Mouse (Mus musculus) MEL (cell line): ENCODE results near the gene Glyctk. TPM values are rescaled to one million over a fixed set of nuclear protein-coding genes. Genes with fewer than 3 reads are reported as not detected.

Experiments
- DNase-seq: peaks from one replicate; pipeline ENCODE4 v3.0.0; 2011; ENCODE audit warnings: low read depth, low spot score
- H3K27ac ChIP-seq: 2 replicates; pipeline ENCODE4 v1.5.1; 2012; ENCODE audit warnings: low read depth, mild to moderate bottlenecking, control low read depth, low read length, moderate library complexity; ENCODE audit not compliant: control insufficient read depth
- H3K27me3 ChIP-seq, 2 experiments: fragments of 150-350 bp in 1 of 2; sonication (generic) in 1 of 2; 2 replicates each; pipeline ENCODE4 v1.6.1; 2012; ENCODE audit warnings: low read length in 2 of 2, mild to moderate bottlenecking in 2 of 2, improper control_type of control experiment in 1 of 2, moderate library complexity in 1 of 2; ENCODE audit not compliant: insufficient read depth in 2 of 2, control insufficient read depth in 1 of 2
- H3K36me3 ChIP-seq, 2 experiments: 2 replicates each; pipeline ENCODE4 v1.6.1; 2012 to 2014; ENCODE audit warnings: low read length in 2 of 2, improper control_type of control experiment in 1 of 2, inconsistent platforms in 1 of 2, mild to moderate bottlenecking in 1 of 2; ENCODE audit not compliant: insufficient read depth in 2 of 2, control insufficient read depth in 1 of 2
- H3K4me1 ChIP-seq, 2 experiments: fragments of 150-350 bp in 1 of 2; sonication (generic) in 1 of 2; 2 replicates each; pipeline ENCODE4 v1.6.1; 2012; ENCODE audit warnings: low read length in 2 of 2, improper control_type of control experiment in 1 of 2, mild to moderate bottlenecking in 1 of 2; ENCODE audit not compliant: insufficient read depth in 2 of 2, control insufficient read depth in 1 of 2
- H3K4me3 ChIP-seq, 2 experiments: fragments of 150-350 bp in 1 of 2; sonication (generic) in 1 of 2; 2 replicates each; pipeline ENCODE4 v1.5.1; 2012; ENCODE audit warnings: low read depth in 2 of 2, low read length in 2 of 2, mild to moderate bottlenecking in 2 of 2, moderate library complexity in 2 of 2, control low read depth in 1 of 2, improper control_type of control experiment in 1 of 2; ENCODE audit not compliant: control insufficient read depth in 1 of 2, insufficient read depth in 1 of 2
- H3K79me2 ChIP-seq: 2 replicates; pipeline ENCODE4 v1.6.1; 2012; ENCODE audit warnings: mild to moderate bottlenecking, low read length, moderate library complexity; ENCODE audit not compliant: control insufficient read depth, poor library complexity, insufficient read depth
- H3K9ac ChIP-seq: 2 replicates; pipeline ENCODE4 v1.6.1; 2012; ENCODE audit warnings: low read depth, mild to moderate bottlenecking, control low read depth, low read length, moderate library complexity; ENCODE audit not compliant: control insufficient read depth, poor library complexity, severe bottlenecking
- H3K9me3 ChIP-seq: fragments of 150-350 bp; sonication (generic); replicated peaks from 2 replicates; pipeline ENCODE4 v1.6.1; 2012; ENCODE audit warnings: mild to moderate bottlenecking, low read length, improper control_type of control experiment, moderate library complexity; ENCODE audit not compliant: insufficient read depth
- BHLHE40 ChIP-seq: IDR thresholded peaks from 2 replicates; pipeline ENCODE4 v1.6.1; 2012; ENCODE audit warnings: low read depth, mild to moderate bottlenecking, inconsistent platforms, low read length, improper control_type of control experiment, borderline replicate concordance
- CHD1 ChIP-seq: IDR thresholded peaks from 2 replicates; pipeline ENCODE4 v1.6.1; 2012; ENCODE audit warnings: low read depth, mild to moderate bottlenecking, inconsistent platforms, low read length, improper control_type of control experiment
- CHD2 ChIP-seq: IDR thresholded peaks from 2 replicates; pipeline ENCODE4 v1.6.1; 2011; ENCODE audit warnings: low read length, improper control_type of control experiment
- CTCF ChIP-seq, 3 experiments: IDR thresholded peaks in 2 of 3; conservative IDR thresholded peaks in 1 of 3; 2 replicates each; pipeline ENCODE4 v1.5.1; 2011 to 2012; ENCODE audit warnings: low read length in 3 of 3, low read depth in 2 of 3, mild to moderate bottlenecking in 2 of 3, improper control_type of control experiment in 1 of 3, inconsistent platforms in 1 of 3, mixed read lengths in 1 of 3, moderate library complexity in 1 of 3; ENCODE audit not compliant: control insufficient read depth in 1 of 3, insufficient read depth in 1 of 3, poor library complexity in 1 of 3, severe bottlenecking in 1 of 3
- E2F4 ChIP-seq: IDR thresholded peaks from 2 replicates; pipeline ENCODE4 v1.6.1; 2011; ENCODE audit warnings: low read depth, low read length, improper control_type of control experiment, borderline replicate concordance
- EP300 ChIP-seq, 2 experiments: IDR thresholded peaks; 2 replicates each; pipeline ENCODE4 v1.6.1; 2011; ENCODE audit warnings: improper control_type of control experiment in 2 of 2, low read length in 2 of 2, low read depth in 1 of 2, mild to moderate bottlenecking in 1 of 2
- GABPA ChIP-seq: IDR thresholded peaks from 2 replicates; pipeline ENCODE4 v1.6.1; 2012; ENCODE audit warnings: low read depth, mild to moderate bottlenecking, inconsistent platforms, low read length, improper control_type of control experiment, moderate library complexity
- GATA1 ChIP-seq: IDR thresholded peaks from 2 replicates; pipeline ENCODE4 v1.6.1; 2011; ENCODE audit warnings: low read depth, low read length, improper control_type of control experiment
- HCFC1 ChIP-seq: IDR thresholded peaks from 2 replicates; pipeline ENCODE4 v1.6.1; 2012; ENCODE audit warnings: low read depth, mild to moderate bottlenecking, inconsistent platforms, low read length, improper control_type of control experiment, moderate library complexity
- JUND ChIP-seq: IDR thresholded peaks from 2 replicates; pipeline ENCODE4 v1.6.1; 2011; ENCODE audit warnings: low read depth, mild to moderate bottlenecking, improper control_type of control experiment, low read length
- KAT2A ChIP-seq: conservative IDR thresholded peaks from 2 replicates; pipeline ENCODE4 v1.6.1; 2012; ENCODE audit warnings: low read depth, low read length, improper control_type of control experiment, inconsistent platforms
- MAZ ChIP-seq: IDR thresholded peaks from 2 replicates; pipeline ENCODE4 v1.6.1; 2012; ENCODE audit warnings: low read depth, mild to moderate bottlenecking, inconsistent platforms, low read length, improper control_type of control experiment
- MEF2A ChIP-seq: IDR thresholded peaks from 2 replicates; pipeline ENCODE4 v1.6.1; 2014; ENCODE audit warnings: low read depth, mild to moderate bottlenecking, inconsistent platforms, low read length, improper control_type of control experiment; ENCODE audit not compliant: poor library complexity, insufficient replicate concordance, severe bottlenecking; ENCODE audit errors: extremely low read depth
- NELFE ChIP-seq: IDR thresholded peaks from 2 replicates; pipeline ENCODE4 v1.6.1; 2011; ENCODE audit warnings: low read depth, low read length, improper control_type of control experiment
- NRF1 ChIP-seq: IDR thresholded peaks from 2 replicates; pipeline ENCODE4 v1.6.1; 2014; ENCODE audit warnings: low read depth, mild to moderate bottlenecking, inconsistent platforms, low read length, improper control_type of control experiment, moderate library complexity; ENCODE audit not compliant: poor library complexity, insufficient read depth, severe bottlenecking
- POLR2A ChIP-seq, 2 experiments: IDR thresholded peaks; 2 replicates each; pipeline ENCODE4 v1.6.1; 2011 to 2012; ENCODE audit warnings: low read length in 2 of 2, mild to moderate bottlenecking in 2 of 2, control low read depth in 1 of 2, improper control_type of control experiment in 1 of 2, low read depth in 1 of 2, moderate library complexity in 1 of 2; ENCODE audit not compliant: control insufficient read depth in 1 of 2, insufficient read depth in 1 of 2, poor library complexity in 1 of 2
- POLR2AphosphoS2 ChIP-seq: IDR thresholded peaks from 2 replicates; pipeline ENCODE4 v1.6.1; 2011; ENCODE audit warnings: low read length, improper control_type of control experiment
- POLR2AphosphoS5 ChIP-seq: IDR thresholded peaks from 2 replicates; pipeline ENCODE4 v1.6.1; 2012; ENCODE audit warnings: low read depth, borderline replicate concordance, mild to moderate bottlenecking, inconsistent platforms, low read length, moderate library complexity, mixed read lengths
- RCOR1 ChIP-seq: IDR thresholded peaks from 2 replicates; pipeline ENCODE4 v1.6.1; 2012; ENCODE audit warnings: low read depth, mild to moderate bottlenecking, inconsistent platforms, low read length, improper control_type of control experiment
- SIN3A ChIP-seq: IDR thresholded peaks from 2 replicates; pipeline ENCODE4 v1.6.1; 2012; ENCODE audit warnings: low read length, improper control_type of control experiment, inconsistent platforms
- SMC3 ChIP-seq: IDR thresholded peaks from 2 replicates; pipeline ENCODE4 v1.6.1; 2011; ENCODE audit warnings: low read depth, low read length, improper control_type of control experiment
- TAL1 ChIP-seq: IDR thresholded peaks from 2 replicates; pipeline ENCODE4 v1.6.1; 2012; ENCODE audit warnings: mild to moderate bottlenecking, inconsistent platforms, low read length, moderate library complexity, mixed read lengths
- TBP ChIP-seq: IDR thresholded peaks from 2 replicates; pipeline ENCODE4 v1.8.0; 2011; ENCODE audit warnings: low read depth, low read length, improper control_type of control experiment
- UBTF ChIP-seq: IDR thresholded peaks from 2 replicates; pipeline ENCODE4 v1.6.1; 2012; ENCODE audit warnings: low read depth, mild to moderate bottlenecking, inconsistent platforms, low read length, improper control_type of control experiment, moderate library complexity, borderline replicate concordance; ENCODE audit not compliant: insufficient read depth
- USF2 ChIP-seq, 2 experiments: IDR thresholded peaks; 2 replicates each; pipeline ENCODE4 v1.6.1; 2011 to 2012; ENCODE audit warnings: improper control_type of control experiment in 2 of 2, low read length in 2 of 2, borderline replicate concordance in 1 of 2, inconsistent platforms in 1 of 2, low read depth in 1 of 2, mild to moderate bottlenecking in 1 of 2; ENCODE audit not compliant: insufficient read depth in 1 of 2
- ZKSCAN1 ChIP-seq: IDR thresholded peaks from 2 replicates; pipeline ENCODE4 v1.6.1; 2012; ENCODE audit warnings: low read depth, mild to moderate bottlenecking, inconsistent platforms, low read length, improper control_type of control experiment, moderate library complexity
- ZMIZ1 ChIP-seq: IDR thresholded peaks from 2 replicates; pipeline ENCODE4 v1.6.1; 2012; ENCODE audit warnings: low read depth, mild to moderate bottlenecking, inconsistent platforms, low read length, improper control_type of control experiment, moderate library complexity
- ZNF384 ChIP-seq: IDR thresholded peaks from 2 replicates; pipeline ENCODE4 v1.6.1; 2012; ENCODE audit warnings: low read depth, mild to moderate bottlenecking, inconsistent platforms, low read length, improper control_type of control experiment
- polyA plus RNA-seq, 2 experiments: library from polyadenylated mRNA; stranded (reverse) in 1 of 2; unstranded in 1 of 2; fragments of >175 nt in 1 of 2; fragments of >200 nt in 1 of 2; gene quantifications; 2 replicates each; pipeline versions ENCODE4 v1.2.1 to v1.2.4; 2012; ENCODE audit warnings: low replicate concordance in 2 of 2, low read depth in 1 of 2; ENCODE audit not compliant: insufficient read length in 2 of 2, insufficient read depth in 1 of 2, missing spikeins in 1 of 2
- total RNA-seq: library from RNA; depleted of rRNA; stranded (reverse); fragments of 300-350 nt; gene quantifications from 2 replicates; pipeline ENCODE4 v1.2.3, GENCODE M21; 2012

Glyctk gene
- total and polyA plus RNA-seq, 3 experiments: 3.1 to 3.3 TPM; not detected in 1

DNA sequence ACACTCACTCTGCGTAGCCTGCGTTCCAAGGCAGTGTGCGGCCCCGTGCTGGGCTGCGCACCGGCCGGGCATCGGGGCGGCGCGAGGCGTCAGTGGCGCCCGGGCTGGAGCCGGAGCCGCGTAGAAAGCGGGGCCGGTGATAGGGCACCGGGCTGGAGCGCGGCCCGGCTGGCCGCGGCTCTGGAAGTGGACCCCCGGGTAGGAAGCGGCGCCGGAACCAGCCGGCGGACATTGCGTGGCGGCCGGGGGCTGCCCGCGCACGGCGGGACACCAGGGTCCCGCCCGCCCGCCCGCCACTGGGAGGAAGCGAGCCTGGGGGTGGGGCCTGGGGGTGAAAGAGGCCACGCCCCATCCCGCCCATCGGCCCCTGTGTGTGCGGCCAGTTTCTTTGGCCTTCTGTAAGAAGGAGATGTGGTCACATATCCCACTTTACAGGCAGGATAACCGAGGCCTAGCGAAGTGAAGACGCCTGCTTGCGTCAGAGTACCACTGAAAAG lies 41.1 kb upstream of the Glyctk start (continued):
- peak; percentile 62; the same call in 1 of the 2 replicates for TF ChIP-seq HCFC1
- 0 out of 2 replicates have a peak, but pooled peaks have one; percentile 20 for TF ChIP-seq RCOR1
- no peak for TF ChIP-seq ZNF384
- no peak for TF ChIP-seq JUND
- no peak for TF ChIP-seq TAL1
- TF ChIP-seq ZKSCAN1: no peak
- peak; percentile 74; the same call in 1 of the 2 replicates for TF ChIP-seq ZMIZ1
- TF ChIP-seq NELFE: peak; percentile 59
- TF ChIP-seq CHD2: no peak
- TF ChIP-seq EP300 (IDR thresholded peaks at IDR 0.05; ENCODE audit: low read depth in 1 of 2, low read length in 2 of 2): no peak
- no peak for TF ChIP-seq CTCF (IDR thresholded peaks at IDR 0.05 in 2 of 3, conservative IDR thresholded peaks at IDR 0.05 in 1 of 3; ENCODE audit: control insufficient read depth in 1 of 3, insufficient read depth in 1 of 3, low read depth in 2 of 3, low read length in 3 of 3, poor library complexity in 1 of 3, severe bottlenecking in 1 of 3)
- TF ChIP-seq E2F4: no peak
- no peak for TF ChIP-seq CHD1
- TF ChIP-seq SMC3: no peak
- TF ChIP-seq POLR2A (IDR thresholded peaks at IDR 0.05; ENCODE audit: control insufficient read depth in 1 of 2, insufficient read depth in 1 of 2, low read depth in 1 of 2, low read length in 2 of 2, poor library complexity in 1 of 2): peak; percentile 60 to 71
- TF ChIP-seq BHLHE40: no peak
- TF ChIP-seq POLR2AphosphoS2: 0 out of 2 replicates have a peak, but pooled peaks have one; percentile 17
- no peak for TF ChIP-seq GABPA
- no peak for TF ChIP-seq KAT2A
- TF ChIP-seq UBTF: no peak
- TF ChIP-seq POLR2AphosphoS5: no peak
- no peak for TF ChIP-seq GATA1
- no peak for TF ChIP-seq MEF2A
- no peak for TF ChIP-seq TBP

DNA sequence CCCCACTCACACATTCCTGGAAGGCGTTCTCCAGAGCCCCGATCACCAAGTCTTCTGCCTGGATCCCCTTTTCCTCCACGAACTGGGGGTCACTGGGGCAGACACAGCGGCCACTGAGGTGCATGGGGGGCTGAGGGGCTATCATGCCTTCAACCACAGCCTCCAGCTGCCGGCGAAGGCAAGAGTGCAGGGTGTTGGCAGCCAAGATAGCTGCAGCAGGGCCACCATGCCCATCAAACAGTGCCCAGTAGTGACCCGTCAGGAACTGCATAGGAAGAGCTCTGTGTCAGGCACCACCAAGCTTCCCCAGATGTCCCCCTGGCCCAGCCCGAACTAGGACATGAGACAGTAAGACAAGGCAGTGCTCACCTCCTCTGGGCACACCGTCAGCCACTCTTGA lies 39.8 kb upstream of the Glyctk start:
- Histone ChIP-seq H3K9me3 (no peaks in the 10 kb centered on the region), H3K79me2 (peaks cover 6% of the 10 kb centered on the region), H3K36me3 (peaks cover 0 to 14% of the 10 kb centered on the region in 2 experiments; a peak in 2 of 4 replicates), H3K4me1 (peaks cover 4 to 21% of the 10 kb centered on the region in 2 experiments), H3K9ac (no peak overlapping the region), H3K27ac (no peak overlapping the region), H3K27me3 (no peaks in the 10 kb centered on the region), H3K4me3 (no peak overlapping the region)
- TF ChIP-seq TBP (no peak), HCFC1 (no peak), ZNF384 (no peak), UBTF (no peak), POLR2AphosphoS5 (no peak), USF2 (IDR thresholded peaks at IDR 0.05; ENCODE audit: borderline replicate concordance in 1 of 2, insufficient read depth in 1 of 2, low read depth in 1 of 2, low read length in 2 of 2) (no peak), SIN3A (no peak), MAZ (no peak), NELFE (no peak), ZKSCAN1 (no peak), POLR2AphosphoS2 (no peak), NRF1 (no peak)
- no peak for DNase-seq
